Mouse (Mus musculus): ENCODE results near the gene Chst14. TPM values are rescaled to one million over a fixed set of nuclear protein-coding genes. Genes with fewer than 3 reads are reported as not detected.

Chst14 gene
- polyA plus RNA-seq, 1 experiment from 2014 or later: 18.4 TPM

DNA sequence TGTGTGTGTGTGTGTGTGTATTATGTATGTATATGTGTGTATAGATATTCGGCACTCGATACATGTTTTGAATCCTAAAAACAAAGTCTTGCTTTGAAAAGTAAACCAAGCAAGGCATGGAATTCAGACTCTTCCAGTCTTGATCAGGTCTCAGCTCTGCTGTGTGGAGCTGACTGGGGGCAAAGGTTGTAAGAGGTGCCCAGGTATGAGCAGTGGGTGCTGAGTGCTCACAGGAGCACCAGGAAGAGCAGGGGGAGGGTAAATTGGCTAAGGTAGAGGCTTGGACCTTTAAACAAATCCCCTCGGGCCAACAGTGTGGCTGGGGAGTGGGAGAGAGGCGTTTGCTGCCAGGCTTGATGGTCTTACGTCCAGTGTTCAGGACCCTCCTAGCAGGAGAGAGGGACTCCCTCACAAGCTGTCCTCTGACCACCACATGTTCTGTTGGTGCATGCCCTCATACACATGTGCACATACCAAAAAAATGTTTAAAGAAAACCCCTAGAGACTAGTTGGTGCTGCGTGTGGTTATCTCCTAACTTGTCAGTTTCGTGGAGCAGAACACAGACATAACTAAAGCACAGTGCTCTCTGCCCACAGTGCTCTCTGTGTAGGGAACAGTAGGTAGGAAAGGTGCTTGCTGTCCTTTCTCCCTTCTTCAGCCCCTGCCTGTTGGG is 15.6 kb upstream of the Chst14 start:
- Histone ChIP-seq H3K4me2 (replicated peaks) (no peak overlapping the region), H3K9ac (no peak overlapping the region), H3K36me3 (0 out of 2 replicates have a peak, but pooled peaks cover under 1% of the 10 kb centered on the region), H3K4me1 (peaks cover 31% of the 10 kb centered on the region), H3K27me3 (replicated peaks) (no peaks in the 10 kb centered on the region), H3K4me3 (no peak overlapping the region), H3K9me3 (no peaks in the 10 kb centered on the region), H3K27ac (no peak overlapping the region)
- no peak for ATAC-seq (ENCODE audit: low FRiP score, low read depth)
- WGBS: 80% methylated on average over 7 of the region's 7 CpGs

DNA sequence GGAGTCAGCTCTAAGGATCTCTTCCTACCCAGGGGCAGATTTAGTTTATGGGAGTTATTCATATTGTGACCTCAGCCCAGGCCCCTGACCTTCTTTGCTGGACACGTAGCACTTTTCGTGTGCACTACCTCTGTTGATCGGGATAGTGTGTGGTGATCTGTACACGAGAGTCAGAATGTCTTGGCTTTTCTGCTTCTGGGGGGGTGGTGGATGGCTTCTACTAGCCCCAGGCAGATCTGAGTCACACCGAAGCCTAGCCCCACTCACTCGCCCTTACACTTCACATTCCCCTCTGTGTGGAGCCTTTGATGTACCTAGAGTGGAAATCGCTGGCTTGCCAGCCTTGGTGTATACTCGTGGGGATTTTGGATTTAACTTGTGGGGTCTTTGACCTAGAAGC is 13.6 kb upstream of the Chst14 start:
- Histone ChIP-seq H3K4me2 (replicated peaks) (no peak overlapping the region), H3K4me1 (peaks cover 25% of the 10 kb centered on the region), H3K9ac (no peak overlapping the region), H3K9me3 (no peaks in the 10 kb centered on the region), H3K27me3 (replicated peaks) (no peaks in the 10 kb centered on the region), H3K4me3 (no peak overlapping the region), H3K36me3 (peaks cover 18% of the 10 kb centered on the region; the same call in 1 of the 2 replicates), H3K27ac (no peak overlapping the region)
- WGBS: 77% methylated on average over 8 of the region's 8 CpGs
- ATAC-seq (ENCODE audit: low FRiP score, low read depth): no peak

DNA sequence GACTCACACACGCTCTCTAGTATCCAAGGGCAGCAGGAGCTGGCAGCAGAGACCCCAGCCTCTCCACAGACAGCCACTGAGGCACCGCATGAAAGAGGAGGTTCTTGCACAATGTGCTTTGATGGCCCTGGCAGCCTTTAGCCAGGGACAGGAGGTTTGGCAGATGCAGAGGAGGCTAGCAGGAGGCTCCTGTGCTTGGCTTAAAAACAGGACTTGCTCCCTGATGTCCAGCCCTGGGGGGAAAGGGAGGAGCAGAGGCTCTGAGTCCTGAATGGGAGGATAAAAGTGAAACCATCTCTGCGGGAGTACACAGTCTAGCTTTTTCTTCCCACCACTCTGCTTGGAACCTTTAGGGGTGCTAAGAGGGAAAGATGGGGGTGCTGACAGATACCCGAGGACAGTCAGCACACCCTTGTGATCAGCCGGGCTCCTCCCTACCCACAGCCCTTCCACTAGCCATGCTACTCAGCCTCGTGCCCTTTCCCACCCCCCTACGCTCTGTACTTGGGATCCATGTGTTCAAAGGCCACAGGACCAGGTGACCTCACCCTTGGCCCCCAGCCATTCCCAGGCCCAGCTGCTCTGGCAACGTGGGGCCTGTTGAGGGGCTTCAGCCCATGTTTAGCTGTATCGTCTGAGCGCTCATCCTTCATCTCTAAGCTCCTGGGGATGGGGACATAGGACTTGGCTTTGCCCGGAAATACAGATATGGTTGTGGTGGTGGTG is 12.6 kb upstream of the Chst14 start:
- ATAC-seq (ENCODE audit: low FRiP score, low read depth): no peak
- Histone ChIP-seq H3K9me3 (no peaks in the 10 kb centered on the region), H3K36me3 (peaks cover 18% of the 10 kb centered on the region; the same call in 1 of the 2 replicates), H3K4me2 (replicated peaks) (no peak overlapping the region), H3K27me3 (replicated peaks) (no peaks in the 10 kb centered on the region), H3K4me3 (no peak overlapping the region), H3K27ac (no peak overlapping the region), H3K9ac (peak overlapping the region; percentile 29; the same call in 1 of the 2 replicates), H3K4me1 (peaks cover 25% of the 10 kb centered on the region)
- 68% methylated on average over 11 of the region's 11 CpGs for WGBS

DNA sequence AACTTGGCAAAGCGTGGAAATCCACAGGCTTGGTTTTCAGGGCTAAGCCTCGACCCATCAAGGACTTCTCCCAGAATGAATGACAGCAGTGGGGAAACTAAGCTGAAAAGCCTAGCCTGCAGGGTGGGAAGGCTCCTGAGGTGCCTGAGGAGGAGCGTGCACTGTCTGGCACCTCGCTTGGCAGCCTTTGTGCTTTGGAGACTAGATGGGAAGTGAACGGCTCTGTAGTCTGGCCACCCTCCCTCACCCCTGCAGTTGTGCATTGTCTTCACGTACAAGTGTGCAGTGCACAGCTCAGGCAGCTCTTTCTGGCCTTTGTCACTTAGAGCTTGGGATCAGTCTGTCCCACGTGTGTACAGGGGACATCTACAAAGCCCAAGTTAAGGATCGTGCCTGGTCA is 11.6 kb upstream of the Chst14 start:
- Histone ChIP-seq H3K9ac (peak overlapping the region; percentile 21; the same call in 1 of the 2 replicates), H3K4me3 (no peak overlapping the region), H3K4me1 (peaks cover 25% of the 10 kb centered on the region), H3K9me3 (no peaks in the 10 kb centered on the region), H3K36me3 (peaks cover 20% of the 10 kb centered on the region), H3K27me3 (replicated peaks) (no peaks in the 10 kb centered on the region), H3K4me2 (replicated peaks) (no peak overlapping the region), H3K27ac (no peak overlapping the region)
- 43% methylated on average over 8 of the region's 8 CpGs for WGBS
- ATAC-seq (ENCODE audit: low FRiP score, low read depth): peak; percentile 37; the same call in 1 of the 2 replicates

DNA sequence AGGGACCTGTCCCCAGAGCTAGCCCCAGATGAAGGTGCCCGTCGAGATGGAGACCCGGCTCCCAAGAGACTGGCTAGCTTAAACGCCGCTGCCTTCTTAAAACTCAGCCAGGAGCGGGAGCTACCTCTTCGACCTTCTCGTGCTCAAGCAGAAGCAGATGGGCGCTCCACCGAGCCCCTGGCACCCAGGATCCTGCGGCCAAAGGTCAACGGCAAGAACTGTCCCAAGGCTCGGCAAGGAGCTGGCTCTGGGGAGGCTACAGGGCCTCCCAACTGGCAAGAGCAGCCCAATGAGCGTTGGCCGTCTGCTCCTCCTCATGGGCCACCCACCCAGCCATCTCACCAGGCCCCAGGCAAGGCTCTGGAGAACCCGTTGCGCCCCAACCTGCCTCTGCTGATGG is 9.9 kb upstream of the Chst14 start:
- ATAC-seq (ENCODE audit: low FRiP score, low read depth): no peak
- H3K27me3 ChIP-seq (replicated peaks): no peaks in the 10 kb centered on the region
- no peak overlapping the region for H3K4me3 ChIP-seq
- peaks cover 37% of the 10 kb centered on the region for H3K36me3 ChIP-seq
- H3K4me2 ChIP-seq (replicated peaks): no peak overlapping the region
- WGBS: 93% methylated on average over 17 of the region's 17 CpGs
- H3K4me1 ChIP-seq: peaks cover 22% of the 10 kb centered on the region
- no peak overlapping the region for H3K9ac ChIP-seq
- no peaks in the 10 kb centered on the region for H3K9me3 ChIP-seq
- no peak overlapping the region for H3K27ac ChIP-seq

DNA sequence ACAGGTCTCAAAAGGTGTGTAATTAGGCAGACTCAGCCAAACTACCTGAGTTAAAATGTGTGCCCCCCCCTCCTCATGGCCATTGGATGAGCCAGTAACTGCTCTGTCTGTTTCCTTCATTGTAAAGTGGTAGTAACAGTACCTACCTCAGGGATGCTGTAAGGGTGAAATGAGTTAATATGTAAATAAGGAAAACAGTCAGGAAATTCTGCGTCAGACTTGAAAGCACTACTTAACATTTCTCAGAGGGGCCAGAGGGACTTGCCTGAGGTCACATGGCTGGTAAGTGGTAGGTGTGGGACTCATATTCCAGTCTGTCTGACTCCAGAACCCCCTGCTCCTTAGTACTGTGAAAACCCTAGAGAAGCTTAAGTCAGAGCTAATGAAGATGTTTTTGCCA is 7.8 kb upstream of the Chst14 start:
- Histone ChIP-seq H3K9me3 (no peaks in the 10 kb centered on the region), H3K4me3 (no peak overlapping the region), H3K4me2 (replicated peaks) (no peak overlapping the region), H3K27me3 (replicated peaks) (no peaks in the 10 kb centered on the region), H3K27ac (no peak overlapping the region), H3K4me1 (peaks cover 15% of the 10 kb centered on the region), H3K36me3 (peaks cover 55% of the 10 kb centered on the region), H3K9ac (no peak overlapping the region)
- WGBS: 74% methylated on average over 1 of the region's 1 CpGs
- no peak for ATAC-seq (ENCODE audit: low FRiP score, low read depth)

DNA sequence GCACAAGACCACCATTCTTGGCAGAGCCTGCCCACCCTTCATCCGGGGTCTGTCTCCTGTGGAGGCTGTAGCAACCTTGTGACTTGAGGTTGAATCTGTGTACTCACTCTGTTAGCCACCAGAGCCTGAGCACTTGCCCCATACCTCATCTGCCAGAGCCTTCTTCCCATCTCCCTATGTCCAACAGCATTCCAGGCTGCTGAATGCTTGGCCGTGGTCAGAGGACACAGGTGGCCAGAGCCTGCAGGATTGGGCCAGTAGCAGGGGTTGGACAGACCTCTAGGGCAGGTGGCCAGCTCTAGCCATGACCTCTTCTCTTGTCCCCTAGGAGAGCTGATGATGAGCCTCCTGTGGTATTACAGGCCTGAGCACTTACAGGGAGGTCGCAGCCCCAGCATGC is 5.9 kb upstream of the Chst14 start:
- 74% methylated on average over 3 of the region's 3 CpGs for WGBS
- peaks cover 57% of the 10 kb centered on the region for H3K36me3 ChIP-seq

DNA sequence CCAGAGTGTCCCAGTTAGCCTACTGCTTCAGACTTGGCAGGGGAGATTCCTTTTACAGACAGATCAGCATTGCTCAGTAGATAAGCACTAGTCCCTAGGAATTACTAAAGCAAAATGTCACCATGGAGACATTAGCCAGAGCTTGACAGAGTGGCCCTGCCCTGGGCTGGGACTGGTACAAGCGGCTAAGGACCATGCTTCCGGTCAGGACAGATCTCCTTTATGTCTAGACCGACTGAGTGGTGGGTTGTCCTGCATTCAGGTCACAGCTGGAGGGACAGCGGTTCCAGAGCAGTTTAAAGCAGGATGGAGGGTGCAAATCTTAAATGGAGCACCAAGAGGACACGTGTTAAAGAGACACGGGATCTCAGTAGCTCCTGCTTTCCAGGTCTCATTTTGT is 344 bp upstream of the Chst14 start:
- peaks cover 25% of the 10 kb centered on the region for H3K4me1 ChIP-seq
- H3K27me3 ChIP-seq (replicated peaks): no peaks in the 10 kb centered on the region
- peak overlapping the region; percentile 66 for H3K4me3 ChIP-seq
- WGBS: 0% methylated on average over 6 of the region's 6 CpGs
- peak overlapping the region; percentile 95 for H3K4me2 ChIP-seq (replicated peaks)
- no peaks in the 10 kb centered on the region for H3K9me3 ChIP-seq
- H3K36me3 ChIP-seq: peaks cover 27% of the 10 kb centered on the region
- H3K9ac ChIP-seq: peak overlapping the region; percentile 83
- H3K27ac ChIP-seq: no peak overlapping the region
- ATAC-seq (ENCODE audit: low FRiP score, low read depth): peak; percentile 43

More for the DNA sequence above, 5.9 kb upstream of the Chst14 start:
- no peak for ATAC-seq (ENCODE audit: low FRiP score, low read depth)
- Histone ChIP-seq H3K27me3 (replicated peaks) (no peaks in the 10 kb centered on the region), H3K9me3 (no peaks in the 10 kb centered on the region), H3K9ac (no peak overlapping the region), H3K27ac (no peak overlapping the region), H3K4me1 (peaks cover under 1% of the 10 kb centered on the region; the same call in 1 of the 2 replicates), H3K4me3 (no peak overlapping the region), H3K4me2 (replicated peaks) (no peak overlapping the region)

DNA sequence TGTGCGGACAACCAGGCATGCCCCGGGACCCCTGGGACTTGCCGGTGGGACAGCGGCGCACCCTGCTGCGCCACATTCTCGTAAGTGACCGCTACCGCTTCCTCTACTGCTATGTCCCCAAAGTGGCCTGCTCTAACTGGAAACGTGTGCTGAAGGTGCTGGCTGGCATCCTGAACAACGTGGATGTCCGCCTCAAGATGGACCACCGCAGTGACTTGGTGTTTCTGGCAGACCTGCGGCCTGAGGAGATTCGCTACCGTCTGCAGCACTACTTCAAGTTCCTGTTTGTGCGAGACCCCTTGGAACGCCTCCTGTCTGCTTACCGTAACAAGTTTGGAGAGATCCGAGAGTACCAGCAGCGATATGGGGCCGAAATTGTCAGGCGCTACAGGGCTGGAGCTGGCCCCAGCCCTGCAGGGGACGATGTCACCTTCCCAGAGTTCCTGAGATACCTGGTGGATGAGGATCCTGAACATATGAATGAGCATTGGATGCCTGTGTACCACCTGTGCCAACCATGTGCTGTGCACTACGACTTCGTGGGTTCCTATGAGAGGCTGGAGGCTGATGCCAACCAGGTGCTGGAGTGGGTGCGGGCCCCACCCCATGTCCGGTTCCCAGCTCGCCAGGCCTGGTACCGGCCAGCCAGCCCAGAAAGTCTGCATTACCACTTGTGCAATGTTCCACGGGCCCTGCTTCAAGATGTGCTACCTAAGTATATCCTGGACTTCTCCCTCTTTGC is 873 bp downstream of the Chst14 start:
- Histone ChIP-seq H3K9ac (peak overlapping the region; percentile 83), H3K27me3 (replicated peaks) (no peaks in the 10 kb centered on the region), H3K4me1 (peaks cover 25% of the 10 kb centered on the region), H3K4me2 (replicated peaks) (peak overlapping the region; percentile 95), H3K4me3 (peak overlapping the region; percentile 66), H3K9me3 (no peaks in the 10 kb centered on the region), H3K36me3 (peaks cover 16% of the 10 kb centered on the region), H3K27ac (no peak overlapping the region)
- no peak for ATAC-seq (ENCODE audit: low FRiP score, low read depth)
- WGBS: 34% methylated on average over 31 of the region's 31 CpGs

DNA sequence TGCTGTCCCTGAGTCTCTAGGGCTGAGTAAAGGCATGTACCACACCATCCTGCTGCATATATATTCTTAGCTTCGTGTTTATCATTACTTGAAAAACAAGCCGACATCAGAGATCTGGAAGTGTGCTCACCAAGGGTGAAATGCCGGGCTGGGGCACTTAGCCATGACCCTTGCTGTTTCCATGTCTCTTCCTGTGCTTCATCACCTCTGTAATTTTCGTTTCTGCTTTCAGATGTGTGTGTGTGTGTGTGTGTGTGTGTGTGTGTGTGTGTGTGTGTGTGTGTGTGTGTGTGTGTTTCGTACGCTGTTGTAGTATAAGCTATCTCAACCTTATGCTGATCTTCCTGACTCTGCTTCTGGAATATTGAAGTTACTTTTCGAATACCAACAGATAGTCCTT is 15.0 kb downstream of the Chst14 start:
- no peak overlapping the region for H3K4me2 ChIP-seq (replicated peaks)
- no peak overlapping the region for H3K9ac ChIP-seq
- no peaks in the 10 kb centered on the region; the same call in 1 of the 2 replicates for H3K27me3 ChIP-seq (replicated peaks)
- 79% methylated on average over 7 of the region's 7 CpGs for WGBS
- ATAC-seq (ENCODE audit: low FRiP score, low read depth): no peak
- H3K4me1 ChIP-seq: no peaks in the 10 kb centered on the region
- H3K27ac ChIP-seq: no peak overlapping the region
- H3K9me3 ChIP-seq: no peaks in the 10 kb centered on the region
- H3K4me3 ChIP-seq: no peak overlapping the region
- H3K36me3 ChIP-seq: no peaks in the 10 kb centered on the region

DNA sequence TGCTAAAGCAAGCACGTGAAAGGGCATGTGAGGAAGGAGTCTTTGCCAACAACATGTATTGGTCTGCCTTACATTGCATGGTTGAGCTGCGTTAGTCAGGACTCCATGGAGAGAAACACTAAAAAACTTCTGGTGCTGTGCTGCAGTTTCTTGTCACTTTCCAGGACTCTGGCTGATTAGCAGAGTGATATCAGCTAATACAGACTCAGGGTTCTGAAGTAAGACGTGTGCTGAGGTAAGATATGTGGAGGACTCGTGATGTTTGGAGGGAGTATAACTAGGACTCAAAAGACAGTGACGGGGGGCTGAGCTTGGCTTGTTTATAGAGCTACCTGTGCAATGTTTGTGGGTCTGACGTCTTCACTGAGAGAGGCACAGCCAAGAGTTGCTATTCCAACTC is 16.9 kb downstream of the Chst14 start:
- Histone ChIP-seq H3K27ac (no peak overlapping the region), H3K27me3 (replicated peaks) (no peaks in the 10 kb centered on the region; the same call in 1 of the 2 replicates), H3K4me2 (replicated peaks) (no peak overlapping the region), H3K4me1 (no peaks in the 10 kb centered on the region), H3K9ac (no peak overlapping the region), H3K9me3 (no peaks in the 10 kb centered on the region), H3K36me3 (no peaks in the 10 kb centered on the region), H3K4me3 (no peak overlapping the region)
- 90% methylated on average over 6 of the region's 6 CpGs for WGBS
- no peak for ATAC-seq (ENCODE audit: low FRiP score, low read depth)

DNA sequence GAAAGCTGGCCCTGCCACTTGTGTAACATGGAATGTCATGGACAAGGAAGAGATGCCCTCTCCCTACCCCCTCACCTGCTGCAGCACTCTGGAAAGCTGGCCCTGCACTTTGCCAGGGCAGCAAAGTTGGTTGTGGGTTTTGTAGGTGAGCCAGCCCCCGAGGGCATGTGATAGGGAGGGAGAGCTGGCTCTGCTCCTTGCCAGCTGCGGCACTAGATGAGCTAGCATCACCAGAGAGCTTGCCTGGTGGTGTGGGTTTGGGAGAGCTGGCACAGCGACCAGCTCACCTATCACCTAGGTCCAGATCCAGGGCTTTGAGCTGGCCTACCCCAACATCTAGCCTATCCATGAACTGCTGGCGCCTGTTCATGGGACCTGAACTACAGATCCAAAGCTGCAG is 22.5 kb downstream of the Chst14 start:
- H3K9ac ChIP-seq: no peak overlapping the region
- no peaks in the 10 kb centered on the region for H3K4me1 ChIP-seq
- H3K4me2 ChIP-seq (replicated peaks): no peak overlapping the region
- no peaks in the 10 kb centered on the region for H3K27me3 ChIP-seq (replicated peaks)
- ATAC-seq (ENCODE audit: low FRiP score, low read depth): no peak
- no peaks in the 10 kb centered on the region for H3K9me3 ChIP-seq
- no peak overlapping the region for H3K4me3 ChIP-seq
- H3K27ac ChIP-seq: no peak overlapping the region; the same call in 1 of the 2 replicates
- WGBS: 92% methylated on average over 4 of the region's 4 CpGs
- no peaks in the 10 kb centered on the region for H3K36me3 ChIP-seq
